Mouse (Mus musculus): ENCODE results near the gene Gm17482. TPM values are rescaled to one million over a fixed set of nuclear protein-coding genes. Genes with fewer than 3 reads are reported as not detected.
A peak's percentile ranks its signal among the peaks of the same experiment; 100 is the strongest.

Gene Gm17482
- polyA plus RNA-seq, 1 experiment from 2014 or later: not detected

DNA sequence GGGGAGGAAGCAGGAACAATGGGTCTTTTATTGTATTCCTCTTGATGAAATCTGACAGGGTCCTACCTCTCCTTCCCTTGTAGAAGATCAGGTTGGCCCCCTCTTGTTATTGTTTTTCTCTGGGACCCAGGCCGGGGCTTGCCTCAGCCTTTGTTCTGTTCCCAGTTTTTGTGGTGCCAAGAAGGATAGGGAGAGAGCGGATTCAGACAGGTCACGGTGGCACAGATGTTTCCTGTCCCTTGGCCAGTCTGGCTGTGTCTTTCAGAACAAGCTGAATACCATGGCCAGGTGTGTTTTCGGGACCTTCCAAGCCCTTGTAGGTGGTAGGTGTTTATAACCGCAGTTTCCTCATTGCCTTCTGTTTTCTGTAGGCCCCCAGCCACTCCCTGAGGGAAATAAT, 14.0 kb upstream of the Gm17482 start:
- Histone ChIP-seq H3K4me2 (no peak overlapping the region), H3K27ac (ENCODE audit: low read depth, low read length) (no peak overlapping the region), H3K36me3 (ENCODE audit: control insufficient read depth, insufficient read depth, low read length) (no peaks in the 10 kb centered on the region), H3K4me3 (ENCODE audit: low read depth, low read length) (no peak overlapping the region), H3K9me3 (ENCODE audit: control insufficient read depth, low read length) (no peaks in the 10 kb centered on the region), H3K9ac (ENCODE audit: low read length) (no peak overlapping the region), H3K4me1 (ENCODE audit: control insufficient read depth, insufficient read depth, low read length) (no peaks in the 10 kb centered on the region), H3K27me3 (ENCODE audit: control insufficient read depth, insufficient read depth, low read length) (no peaks in the 10 kb centered on the region)
- DNase-seq (ENCODE audit: low spot score, missing footprints) (no peak), ATAC-seq (ENCODE audit: low FRiP score) (no peak)
- WGBS: 66% methylated on average over 5 of the region's 5 CpGs

DNA sequence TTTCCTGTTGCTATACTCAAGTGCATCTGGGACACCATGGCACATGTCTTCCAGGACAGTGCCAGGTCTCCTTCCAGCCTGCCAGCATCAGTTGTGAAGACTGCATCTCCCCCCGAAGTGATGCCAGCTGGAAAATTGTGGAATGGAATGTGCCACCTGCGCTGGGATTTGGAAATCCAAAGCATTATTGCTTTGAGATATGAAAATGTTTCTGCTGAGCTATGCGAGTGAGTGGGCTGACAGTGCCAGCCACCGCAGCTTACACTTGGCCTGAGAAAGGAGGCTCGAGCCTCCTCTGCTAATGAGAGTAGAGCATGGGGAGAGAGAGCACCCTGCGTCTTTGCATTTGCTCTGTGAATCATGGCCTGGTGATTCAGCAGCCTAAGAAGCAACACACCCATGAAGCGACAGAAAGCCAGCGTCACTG, 5.9 kb upstream of the Gm17482 start:
- Histone ChIP-seq H3K4me2 (no peak overlapping the region), H3K4me1 (ENCODE audit: control insufficient read depth, insufficient read depth, low read length) (no peaks in the 10 kb centered on the region), H3K9me3 (ENCODE audit: control insufficient read depth, low read length) (no peaks in the 10 kb centered on the region), H3K27me3 (ENCODE audit: control insufficient read depth, insufficient read depth, low read length) (no peaks in the 10 kb centered on the region), H3K4me3 (ENCODE audit: low read depth, low read length) (no peak overlapping the region), H3K27ac (ENCODE audit: low read depth, low read length) (no peak overlapping the region), H3K9ac (ENCODE audit: low read length) (no peak overlapping the region), H3K36me3 (ENCODE audit: control insufficient read depth, insufficient read depth, low read length) (no peaks in the 10 kb centered on the region)
- DNase-seq (ENCODE audit: low spot score, missing footprints) (no peak), ATAC-seq (ENCODE audit: low FRiP score) (no peak)
- WGBS: 79% methylated on average over 8 of the region's 8 CpGs

DNA sequence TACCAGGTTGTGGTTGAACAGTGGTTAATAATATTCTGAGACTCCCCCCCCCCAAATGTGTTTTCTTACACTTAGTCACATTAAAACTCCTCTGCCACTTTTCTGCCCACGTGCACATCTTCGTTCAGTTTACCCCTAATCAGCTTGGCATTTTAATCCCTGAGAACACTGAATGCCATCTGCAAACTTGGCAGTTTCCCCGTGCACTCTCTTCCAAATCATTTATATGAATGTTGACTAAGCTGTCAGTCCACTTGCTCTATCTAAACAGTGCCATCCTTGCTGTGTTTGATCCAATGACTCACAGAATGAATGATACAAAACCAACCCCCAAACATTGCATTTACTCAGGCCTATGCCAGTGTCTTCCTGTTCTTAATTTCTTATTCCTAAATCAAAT, 1.6 kb upstream of the Gm17482 start:
- Histone ChIP-seq H3K4me1 (ENCODE audit: control insufficient read depth, insufficient read depth, low read length) (no peaks in the 10 kb centered on the region), H3K9ac (ENCODE audit: low read length) (no peak overlapping the region), H3K4me3 (ENCODE audit: low read depth, low read length) (no peak overlapping the region), H3K4me2 (no peak overlapping the region), H3K27me3 (ENCODE audit: control insufficient read depth, insufficient read depth, low read length) (no peaks in the 10 kb centered on the region), H3K9me3 (ENCODE audit: control insufficient read depth, low read length) (no peaks in the 10 kb centered on the region), H3K27ac (ENCODE audit: low read depth, low read length) (no peak overlapping the region), H3K36me3 (ENCODE audit: control insufficient read depth, insufficient read depth, low read length) (no peaks in the 10 kb centered on the region)
- 67% methylated on average over 3 of the region's 3 CpGs for WGBS
- no peak for ATAC-seq (ENCODE audit: low FRiP score)
- DNase-seq (ENCODE audit: low spot score, missing footprints): no peak

- DNase-seq (ENCODE audit: low spot score, missing footprints): peak; percentile 91
- no peaks in the 10 kb centered on the region for H3K36me3 ChIP-seq (ENCODE audit: control insufficient read depth, insufficient read depth, low read length)
- WGBS: 9% methylated on average over 2 of the region's 2 CpGs
- H3K4me3 ChIP-seq (ENCODE audit: low read depth, low read length): no peak overlapping the region
- H3K27me3 ChIP-seq (ENCODE audit: control insufficient read depth, insufficient read depth, low read length): no peaks in the 10 kb centered on the region
- no peak overlapping the region for H3K27ac ChIP-seq (ENCODE audit: low read depth, low read length)
- H3K4me1 ChIP-seq (ENCODE audit: control insufficient read depth, insufficient read depth, low read length): no peaks in the 10 kb centered on the region
- H3K9me3 ChIP-seq (ENCODE audit: control insufficient read depth, low read length): no peaks in the 10 kb centered on the region
- ATAC-seq (ENCODE audit: low FRiP score): peak; percentile 46; the same call in 1 of the 2 replicates
- H3K4me2 ChIP-seq: no peak overlapping the region
- H3K9ac ChIP-seq (ENCODE audit: low read length): no peak overlapping the region
Observed at GRCm38 (mm10) chr6:115227529-115227928, 386 bp downstream of the Gm17482 start.

DNA sequence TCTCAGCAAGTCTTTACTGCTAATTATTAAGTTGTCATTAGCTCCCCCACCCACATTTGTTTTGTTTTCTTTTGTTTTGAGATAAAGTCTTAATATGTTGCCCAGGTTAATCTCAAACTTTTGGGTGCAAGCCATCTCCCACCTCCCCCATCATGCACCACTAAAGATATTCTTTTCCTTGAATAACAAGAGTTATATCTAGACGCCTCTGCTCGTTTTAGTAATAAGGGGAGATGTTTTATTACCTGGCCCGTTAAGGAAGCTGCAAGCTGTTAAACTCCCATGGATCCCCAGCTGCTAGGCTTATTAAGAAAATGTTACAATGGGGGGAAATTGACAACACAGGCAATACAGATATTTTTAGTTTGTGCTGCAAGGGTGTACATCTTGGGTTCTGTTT, 3.4 kb downstream of the Gm17482 start:
- Histone ChIP-seq H3K4me2 (no peak overlapping the region), H3K9me3 (ENCODE audit: control insufficient read depth, low read length) (no peaks in the 10 kb centered on the region), H3K36me3 (ENCODE audit: control insufficient read depth, insufficient read depth, low read length) (no peaks in the 10 kb centered on the region), H3K27me3 (ENCODE audit: control insufficient read depth, insufficient read depth, low read length) (no peaks in the 10 kb centered on the region), H3K9ac (ENCODE audit: low read length) (no peak overlapping the region), H3K27ac (ENCODE audit: low read depth, low read length) (no peak overlapping the region), H3K4me1 (ENCODE audit: control insufficient read depth, insufficient read depth, low read length) (no peaks in the 10 kb centered on the region), H3K4me3 (ENCODE audit: low read depth, low read length) (no peak overlapping the region)
- ATAC-seq (ENCODE audit: low FRiP score) (no peak), DNase-seq (ENCODE audit: low spot score, missing footprints) (no peak)
- WGBS: 89% methylated on average over 3 of the region's 3 CpGs

GRCm38 (mm10) chr6:115231836-115232235, 4.7 kb downstream of the Gm17482 start:
- Histone ChIP-seq H3K4me3 (ENCODE audit: low read depth, low read length) (no peak overlapping the region), H3K36me3 (ENCODE audit: control insufficient read depth, insufficient read depth, low read length) (no peaks in the 10 kb centered on the region), H3K9me3 (ENCODE audit: control insufficient read depth, low read length) (no peaks in the 10 kb centered on the region), H3K27ac (ENCODE audit: low read depth, low read length) (no peak overlapping the region), H3K27me3 (ENCODE audit: control insufficient read depth, insufficient read depth, low read length) (no peaks in the 10 kb centered on the region), H3K4me1 (ENCODE audit: control insufficient read depth, insufficient read depth, low read length) (no peaks in the 10 kb centered on the region), H3K4me2 (no peak overlapping the region), H3K9ac (ENCODE audit: low read length) (no peak overlapping the region)
- no peak for ATAC-seq (ENCODE audit: low FRiP score)
- DNase-seq (ENCODE audit: low spot score, missing footprints): no peak
- WGBS: 89% methylated on average over 4 of the region's 4 CpGs

DNA sequence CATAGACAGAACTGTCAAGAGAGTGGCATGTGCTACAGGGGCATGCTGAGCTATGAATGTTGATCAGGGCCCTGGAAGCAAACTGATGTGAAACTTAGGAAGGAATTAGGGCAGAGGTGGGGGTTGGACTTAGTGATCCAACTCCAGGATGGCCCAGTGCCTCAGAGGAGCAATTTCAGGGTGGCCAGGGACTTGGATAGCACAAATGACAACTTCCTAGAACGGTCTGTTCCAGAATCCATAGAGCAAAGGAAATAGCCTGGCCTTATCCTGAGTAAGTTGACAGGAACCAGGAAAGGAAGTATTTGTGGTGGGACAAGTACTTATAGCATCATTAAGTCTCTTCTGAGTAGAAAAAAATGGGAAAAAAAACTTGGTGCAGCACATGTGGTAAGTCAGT, 5.4 kb downstream of the Gm17482 start:
- 94% methylated on average over 1 of the region's 1 CpGs for WGBS
- no peaks in the 10 kb centered on the region for H3K9me3 ChIP-seq (ENCODE audit: control insufficient read depth, low read length)
- no peak overlapping the region for H3K9ac ChIP-seq (ENCODE audit: low read length)
- ATAC-seq (ENCODE audit: low FRiP score) (no peak), DNase-seq (ENCODE audit: low spot score, missing footprints) (no peak)
- no peak overlapping the region for H3K4me3 ChIP-seq (ENCODE audit: low read depth, low read length)
- H3K36me3 ChIP-seq (ENCODE audit: control insufficient read depth, insufficient read depth, low read length): no peaks in the 10 kb centered on the region
- no peaks in the 10 kb centered on the region for H3K27me3 ChIP-seq (ENCODE audit: control insufficient read depth, insufficient read depth, low read length)
- H3K27ac ChIP-seq (ENCODE audit: low read depth, low read length): no peak overlapping the region
- H3K4me2 ChIP-seq: no peak overlapping the region
- no peaks in the 10 kb centered on the region for H3K4me1 ChIP-seq (ENCODE audit: control insufficient read depth, insufficient read depth, low read length)

- no peak overlapping the region for H3K9ac ChIP-seq (ENCODE audit: low read length)
- no peak overlapping the region for H3K27ac ChIP-seq (ENCODE audit: low read depth, low read length)
- no peaks in the 10 kb centered on the region for H3K27me3 ChIP-seq (ENCODE audit: control insufficient read depth, insufficient read depth, low read length)
- H3K36me3 ChIP-seq (ENCODE audit: control insufficient read depth, insufficient read depth, low read length): no peaks in the 10 kb centered on the region
- H3K4me3 ChIP-seq (ENCODE audit: low read depth, low read length): no peak overlapping the region
- no peaks in the 10 kb centered on the region for H3K9me3 ChIP-seq (ENCODE audit: control insufficient read depth, low read length)
- H3K4me2 ChIP-seq: no peak overlapping the region
- 88% methylated on average over 9 of the region's 9 CpGs for WGBS
- DNase-seq (ENCODE audit: low spot score, missing footprints) (no peak), ATAC-seq (ENCODE audit: low FRiP score) (no peak)
- H3K4me1 ChIP-seq (ENCODE audit: control insufficient read depth, insufficient read depth, low read length): no peaks in the 10 kb centered on the region
Observed at GRCm38 (mm10) chr6:115238031-115239027, 11.2 kb downstream of the Gm17482 start.

DNA sequence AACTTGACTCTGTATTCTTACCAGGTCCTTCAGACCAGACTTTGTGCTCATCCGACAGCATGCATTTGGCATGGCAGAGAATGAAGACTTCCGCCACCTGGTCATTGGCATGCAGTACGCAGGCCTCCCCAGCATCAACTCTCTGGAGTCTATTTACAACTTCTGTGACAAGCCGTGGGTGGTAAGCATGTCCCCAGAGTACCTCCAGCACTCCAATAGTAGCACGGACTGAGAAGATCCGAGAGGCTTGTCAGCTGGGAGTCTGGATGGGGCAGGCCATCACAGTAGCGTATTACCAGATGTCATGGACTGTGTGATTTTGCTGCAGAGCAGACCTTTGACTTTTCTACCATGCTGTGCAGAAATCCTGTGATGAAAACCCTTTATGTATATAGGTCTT, 12.2 kb downstream of the Gm17482 start:
- 83% methylated on average over 7 of the region's 7 CpGs for WGBS
- Histone ChIP-seq H3K27ac (ENCODE audit: low read depth, low read length) (no peak overlapping the region), H3K4me3 (ENCODE audit: low read depth, low read length) (no peak overlapping the region), H3K4me2 (no peak overlapping the region), H3K4me1 (ENCODE audit: control insufficient read depth, insufficient read depth, low read length) (no peaks in the 10 kb centered on the region), H3K9ac (ENCODE audit: low read length) (no peak overlapping the region), H3K9me3 (ENCODE audit: control insufficient read depth, low read length) (no peaks in the 10 kb centered on the region), H3K36me3 (ENCODE audit: control insufficient read depth, insufficient read depth, low read length) (no peaks in the 10 kb centered on the region), H3K27me3 (ENCODE audit: control insufficient read depth, insufficient read depth, low read length) (no peaks in the 10 kb centered on the region)
- no peak for DNase-seq (ENCODE audit: low spot score, missing footprints)
- no peak for ATAC-seq (ENCODE audit: low FRiP score)
